15 mouse cellular contexts compared by ENCODE assay signal in genomic region chr16:35484526-35485233, GRCm38 (mm10). TPM values are rescaled to one million over a fixed set of nuclear protein-coding genes. Genes with fewer than 3 reads are reported as not detected.
DNase-seq lines count a peak whose midpoint lies in the region; ATAC-seq and TF ChIP-seq lines count a peak whose summit lies in the region.
"Had no signal": no experiment of that assay in that cellular context is flagged by ENCODE, and none has a peak within 500 bp of the region (broad histone marks: within the 10 kb centered on the region; RNA-seq: fewer than 3 reads in every experiment).

No protein-coding gene starts in this region.

- ATAC-seq in hindbrain, embryonic 12.5 days (ENCODE audit: low FRiP score) = no peak
- ATAC-seq: CD4-positive, CD25-positive, alpha-beta regulatory T cell, adult 4 months; intestine, embryonic 16.5 days had no signal

- no peak overlapping the region for H3K4me3 ChIP-seq in liver, adult 2 months (ENCODE audit: insufficient read depth, low read depth, low read length)
- no peak overlapping the region for H3K4me3 ChIP-seq in hindbrain, embryonic 12.5 days
- H3K4me3 ChIP-seq: heart, embryonic 15.5 days; liver, embryonic 15.5 days had no signal

- DNase-seq in embryo, embryonic 10 days (ENCODE audit: low spot score) = peak; percentile 13
- DNase-seq in embryo, embryonic 9.5 days (ENCODE audit: extremely low spot score) = no peak
- no peak for DNase-seq in liver, adult 2 months (ENCODE audit: extremely low read depth, low read depth, low spot score)
- DNase-seq in liver (no peak), 416B (ENCODE audit: low read depth) (peak; percentile 62)
- no peak for DNase-seq in urinary bladder, postnatal 14 days (ENCODE audit: low spot score)
- DNase-seq in right cerebral cortex, postnatal 36 days (ENCODE audit: low spot score in 2 of 2) = no peak
- DNase-seq: kidney, postnatal 14 days; layer of hippocampus, adult 9-11 months had no signal

- H3K27me3 ChIP-seq in liver, adult 2 months (ENCODE audit: control insufficient read depth, insufficient read depth, low read length) = no peaks in the 10 kb centered on the region
- H3K27me3 ChIP-seq in hindbrain, embryonic 12.5 days = peaks cover 7% of the 10 kb centered on the region; the same call in 1 of the 2 replicates
- H3K27me3 ChIP-seq: heart, embryonic 15.5 days had no signal

- WGBS in liver, adult 2 months = 55% methylated on average over 8 of the region's 8 CpGs
- 69% methylated on average over 8 of the region's 8 CpGs for WGBS in hindbrain, embryonic 12.5 days

- no peak for TF ChIP-seq POLR2A in liver, adult 2 months (IDR thresholded peaks at IDR 0.05; ENCODE audit: extremely low read depth, insufficient read depth, low read length)

- no peak overlapping the region for H3K9ac ChIP-seq in liver, adult 2 months (ENCODE audit: low read depth, low read length)
- no peak overlapping the region for H3K9ac ChIP-seq in hindbrain, embryonic 12.5 days
- H3K9ac ChIP-seq: heart, embryonic 15.5 days; liver, embryonic 15.5 days had no signal

- H3K4me2 ChIP-seq in hindbrain, embryonic 12.5 days (replicated peaks) = no peak overlapping the region
- H3K4me2 ChIP-seq: heart, embryonic 15.5 days; liver, embryonic 15.5 days had no signal

- no peaks in the 10 kb centered on the region for H3K36me3 ChIP-seq in liver, adult 2 months (ENCODE audit: control insufficient read depth, insufficient read depth, low read length)
- no peaks in the 10 kb centered on the region for H3K36me3 ChIP-seq in hindbrain, embryonic 12.5 days
- H3K36me3 ChIP-seq: heart, embryonic 15.5 days; liver, embryonic 15.5 days had no signal

- no peaks in the 10 kb centered on the region for H3K9me3 ChIP-seq in hindbrain, embryonic 12.5 days (replicated peaks)
- H3K9me3 ChIP-seq: heart, embryonic 15.5 days; liver, embryonic 15.5 days had no signal

- H3K79me2 ChIP-seq in liver, adult 2 months (ENCODE audit: control insufficient read depth, insufficient read depth, low read length) = peaks cover 55% of the 10 kb centered on the region

- TF ChIP-seq CTCF in liver, adult 2 months (IDR thresholded peaks at IDR 0.05; ENCODE audit: low read depth, low read length) = no peak

- peak overlapping the region; percentile 16 for H3K27ac ChIP-seq in liver, adult 2 months (replicated peaks; ENCODE audit: insufficient read depth, low read depth, low read length)
- peak overlapping the region; percentile 25; the same call in 1 of the 2 replicates for H3K27ac ChIP-seq in hindbrain, embryonic 12.5 days
- H3K27ac ChIP-seq: heart, embryonic 15.5 days; liver, embryonic 15.5 days had no signal

- H3K4me1 ChIP-seq in liver, adult 2 months (ENCODE audit: control insufficient read depth, insufficient read depth, low read length) = peaks cover 33% of the 10 kb centered on the region
- peaks cover 36% of the 10 kb centered on the region for H3K4me1 ChIP-seq in hindbrain, embryonic 12.5 days

RNA-seq across cellular contexts. Expression of gene Pdia5, which starts 6.0 kb away (rescaled TPM):
- total RNA-seq in liver, adult 2 months (2014; rRNA removed) = 38.1 and 41.7 TPM in 2 replicates
- 24.2 and 32.2 TPM in 2 replicates for polyA plus RNA-seq in liver, adult 2 months (2012; rRNA removed)
- 25.5 and 27.6 TPM in 2 replicates for polyA plus RNA-seq in hindbrain, embryonic 12.5 days (2016; fragmentation: Nextera tagmentation; extraction: Ambion mirVana)
- total RNA-seq: monocyte, adult 5-6 weeks had no signal
- polyA plus RNA-seq: CD4-positive, CD25-positive, alpha-beta regulatory T cell, adult 4 months had no signal

RNA-seq across cellular contexts. Expression of gene Sema5b, which starts 56.3 kb away (rescaled TPM):
- total RNA-seq in liver, adult 2 months (2014; rRNA removed) = 0.07 and 0.37 TPM in 2 replicates
- polyA plus RNA-seq in liver, adult 2 months (2012; rRNA removed) = 0.62 and 1.2 TPM in 2 replicates
- 36.7 and 42.9 TPM in 2 replicates for polyA plus RNA-seq in hindbrain, embryonic 12.5 days (2016; fragmentation: Nextera tagmentation; extraction: Ambion mirVana)
- total RNA-seq: monocyte, adult 5-6 weeks had no signal
- polyA plus RNA-seq: CD4-positive, CD25-positive, alpha-beta regulatory T cell, adult 4 months had no signal

Comparison
In these comparisons a context has a peak if more than half of its experiments do, and no peak if none do; other contexts are left out.
1. DNase-seq: peak in embryo, embryonic 10 days (single experiment) and 416B (single experiment); none in embryo, embryonic 9.5 days (single experiment), liver, adult 2 months (single experiment), liver (single experiment), urinary bladder, postnatal 14 days (single experiment) and right cerebral cortex, postnatal 36 days (0 of 2).
2. RNA of gene Sema5b, which starts 56.3 kb away (polyA plus RNA-seq): 36.7 to 42.9 TPM in hindbrain, embryonic 12.5 days; 0.62 to 1.2 TPM in liver, adult 2 months; every median in the first group is over 10 times any median in the second.